Mouse (Mus musculus) lung, adult 10 weeks (tissue): ENCODE results near the gene Mkks. TPM values are rescaled to one million over a fixed set of nuclear protein-coding genes. Genes with fewer than 3 reads are reported as not detected.

ENCODE experiments used
- polyA plus RNA-seq: library from polyadenylated mRNA; stranded (reverse); fragments of 350-450 nt; fragmentation: Illumina TruSeq; extraction: RNeasy Lipid Tissue Mini Kit (QIAGEN cat#74804); gene quantifications from one replicate; pipeline ENCODE4 v1.2.3, GENCODE M21; 2014; ENCODE audit warnings: low read depth, low replicate concordance; ENCODE audit not compliant: insufficient read depth

Mkks gene
- 9.8 TPM for polyA plus RNA-seq

GRCm38 (mm10) chr2:136891068-136891950 is at the start of gene Mkks, which contains the start of the genes Slx4ip and AL731706.1:
Mkks (minus strand) TSS chr2:136891389.
Slx4ip (plus strand) TSS chr2:136891218.
AL731706.1 (minus strand) TSS chr2:136891389.

GRCm38 (mm10) chr2:136885579-136885978 is 5.6 kb downstream of the Mkks start, which contains the start of gene AL731706.2:
AL731706.2 (minus strand) TSS chr2:136885679.

Other genes with a start within 250 kb of the Mkks start
- not detected for gene Snap25, start 177.9 kb downstream of the Mkks start, polyA plus RNA-seq
- gene AL731706.2, start 5.7 kb downstream of the Mkks start, polyA plus RNA-seq, result not detected
- 1.5 TPM for gene Slx4ip, start 171 bp downstream of the Mkks start, polyA plus RNA-seq
- gene AL731706.1, start within 50 bp of the Mkks start, polyA plus RNA-seq, result 17.7 TPM
- gene Jag1, start 225.3 kb upstream of the Mkks start, polyA plus RNA-seq, result 7.8 TPM